Mouse (Mus musculus): ENCODE measurements around the gene Mtus2.

The Mtus2 gene

GRCm38 (mm10) chr5:148339126-148339525, 382.0 kb downstream of the Mtus2 start:
- no peak for DNase-seq (ENCODE audit: low read depth in 1 of 2, low spot score in 2 of 2)

- no peak for DNase-seq (ENCODE audit: low read depth in 1 of 2, low spot score in 2 of 2)
Measured at GRCm38 (mm10) chr5:148342061-148342741, 385.1 kb downstream of the Mtus2 start.

- no peak for DNase-seq (ENCODE audit: low read depth in 1 of 2, low spot score in 2 of 2)
Measured at GRCm38 (mm10) chr5:148344374-148344773, 387.3 kb downstream of the Mtus2 start.

GRCm38 (mm10) chr5:148346543-148346942, 389.4 kb downstream of the Mtus2 start:
- no peak for DNase-seq (ENCODE audit: low read depth in 1 of 2, low spot score in 2 of 2)

- no peak for DNase-seq (ENCODE audit: low read depth in 1 of 2, low spot score in 2 of 2)
Measured at GRCm38 (mm10) chr5:148348153-148348552, 391.0 kb downstream of the Mtus2 start.

GRCm38 (mm10) chr5:148349327-148350011, 392.3 kb downstream of the Mtus2 start:
- DNase-seq (ENCODE audit: low read depth in 1 of 2, low spot score in 2 of 2), result no peak

GRCm38 (mm10) chr5:148353429-148353828, 396.3 kb downstream of the Mtus2 start:
- DNase-seq (ENCODE audit: low read depth in 1 of 2, low spot score in 2 of 2), result no peak

- no peak for DNase-seq (ENCODE audit: low read depth in 1 of 2, low spot score in 2 of 2)
Measured at GRCm38 (mm10) chr5:148354536-148354935, 397.4 kb downstream of the Mtus2 start.

GRCm38 (mm10) chr5:148355822-148356221, 398.7 kb downstream of the Mtus2 start:
- no peak for DNase-seq (ENCODE audit: low read depth in 1 of 2, low spot score in 2 of 2)

- no peak for DNase-seq (ENCODE audit: low read depth in 1 of 2, low spot score in 2 of 2)
Measured at GRCm38 (mm10) chr5:148357168-148357567, 400.0 kb downstream of the Mtus2 start.

GRCm38 (mm10) chr5:148359131-148359530, 402.0 kb downstream of the Mtus2 start:
- no peak for DNase-seq (ENCODE audit: low read depth in 1 of 2, low spot score in 2 of 2)

- no peak for DNase-seq (ENCODE audit: low read depth in 1 of 2, low spot score in 2 of 2)
Measured at GRCm38 (mm10) chr5:148360922-148361758, 404.0 kb downstream of the Mtus2 start.

GRCm38 (mm10) chr5:148361759-148362010, 404.6 kb downstream of the Mtus2 start:
- DNase-seq (ENCODE audit: low read depth in 1 of 2, low spot score in 2 of 2), result no peak

GRCm38 (mm10) chr5:148362296-148362695, 405.2 kb downstream of the Mtus2 start:
- no peak for DNase-seq (ENCODE audit: low read depth in 1 of 2, low spot score in 2 of 2)

- DNase-seq (ENCODE audit: low read depth in 1 of 2, low spot score in 2 of 2), result no peak
Measured at GRCm38 (mm10) chr5:148363441-148364113, 406.5 kb downstream of the Mtus2 start.
